Mouse (Mus musculus) embryonic facial prominence, embryonic 13.5 days (tissue): ENCODE measurements around the gene Unc5a. TPM values are rescaled to one million over a fixed set of nuclear protein-coding genes. Genes with fewer than 3 reads are reported as not detected.

Experiments
- ATAC-seq: fragments of 200-750 bp; cut with Nextera tagmentation; 2 replicates; pipeline ENCODE4 v1.8.0; 2017; ENCODE audit warnings: low read depth; ENCODE audit not compliant: insufficient number of reproducible peaks, insufficient read depth, low FRiP score, low TSS enrichment
- H3K27ac ChIP-seq: fragments of 300-500 bp; sonication (generic); 2 replicates; pipeline ENCODE4 v1.5.1; 2015; ENCODE audit warnings: moderate library complexity, mild to moderate bottlenecking, inconsistent platforms
- H3K27me3 ChIP-seq: fragments of 300-500 bp; sonication (generic); 2 replicates; pipeline ENCODE4 v1.6.1; 2015; ENCODE audit warnings: mild to moderate bottlenecking, inconsistent platforms
- H3K36me3 ChIP-seq: fragments of 300-500 bp; sonication (generic); 2 replicates; pipeline ENCODE4 v1.6.1; 2015; ENCODE audit warnings: mild to moderate bottlenecking, inconsistent platforms
- H3K4me1 ChIP-seq: fragments of 300-500 bp; sonication (generic); 2 replicates; pipeline ENCODE4 v1.6.1; 2015; ENCODE audit warnings: inconsistent platforms
- H3K4me2 ChIP-seq: fragments of 300-500 bp; sonication (generic); 2 replicates; pipeline ENCODE4 v1.6.1; 2015; ENCODE audit warnings: moderate library complexity, mild to moderate bottlenecking, inconsistent platforms
- H3K4me3 ChIP-seq: fragments of 300-500 bp; sonication (generic); 2 replicates; pipeline ENCODE4 v1.5.1; 2015; ENCODE audit warnings: mild to moderate bottlenecking, inconsistent platforms
- H3K9ac ChIP-seq: fragments of 300-500 bp; sonication (generic); 2 replicates; pipeline ENCODE4 v1.6.1; 2015; ENCODE audit warnings: mild to moderate bottlenecking, inconsistent platforms
- H3K9me3 ChIP-seq: fragments of 300-500 bp; sonication (generic); 2 replicates; pipeline ENCODE4 v1.6.1; 2016; ENCODE audit warnings: inconsistent platforms
- WGBS: fragments of 180-500 bp; shearing (Covaris S2); methylation state at CpG from one replicate; pipeline ENCODE4 v1.1.7; 2015; ENCODE audit warnings: mixed read lengths; 5-methylcytosine and 5-hydroxymethylcytosine counted together
- polyA plus RNA-seq: library from polyadenylated mRNA; unstranded; fragments of >200 nt; fragmentation: Nextera tagmentation; extraction: Ambion mirVana; gene quantifications from 2 replicates; pipeline ENCODE4 v1.2.1, GENCODE M21; 2015

Gene Unc5a
- polyA plus RNA-seq, 1 experiment from 2014 or later: 0.60 TPM

- Histone ChIP-seq H3K27ac (no peak overlapping the region), H3K36me3 (no peaks in the 10 kb centered on the region), H3K4me1 (peaks cover 8% of the 10 kb centered on the region), H3K9ac (no peak overlapping the region), H3K9me3 (no peaks in the 10 kb centered on the region), H3K4me3 (no peak overlapping the region), H3K27me3 (peaks cover 60% of the 10 kb centered on the region), H3K4me2 (no peak overlapping the region)
- WGBS: 51% methylated on average over 15 of the region's 15 CpGs
- ATAC-seq: no peak
Measured at GRCm38 (mm10) chr13:54959059-54959701, 10.0 kb downstream of the Unc5a start.

GRCm38 (mm10) chr13:54959842-54960241, 10.6 kb downstream of the Unc5a start:
- no peaks in the 10 kb centered on the region for H3K36me3 ChIP-seq
- peaks cover 53% of the 10 kb centered on the region for H3K27me3 ChIP-seq
- H3K27ac ChIP-seq: no peak overlapping the region
- H3K9me3 ChIP-seq: no peaks in the 10 kb centered on the region
- WGBS: 53% methylated on average over 6 of the region's 6 CpGs
- ATAC-seq: no peak
- H3K9ac ChIP-seq: no peak overlapping the region
- H3K4me2 ChIP-seq: no peak overlapping the region
- no peak overlapping the region for H3K4me3 ChIP-seq
- H3K4me1 ChIP-seq: peaks cover 8% of the 10 kb centered on the region

GRCm38 (mm10) chr13:54960491-54960890, 11.3 kb downstream of the Unc5a start:
- Histone ChIP-seq H3K27me3 (peaks cover 46% of the 10 kb centered on the region), H3K9me3 (no peaks in the 10 kb centered on the region), H3K4me3 (no peak overlapping the region), H3K4me2 (no peak overlapping the region), H3K36me3 (no peaks in the 10 kb centered on the region), H3K27ac (no peak overlapping the region), H3K9ac (no peak overlapping the region), H3K4me1 (peaks cover 8% of the 10 kb centered on the region)
- no peak for ATAC-seq
- WGBS: 65% methylated on average over 3 of the region's 3 CpGs

GRCm38 (mm10) chr13:54965256-54965655, 16.0 kb downstream of the Unc5a start:
- no peaks in the 10 kb centered on the region for H3K4me1 ChIP-seq
- peaks cover 17% of the 10 kb centered on the region for H3K27me3 ChIP-seq
- no peaks in the 10 kb centered on the region for H3K36me3 ChIP-seq
- no peak overlapping the region for H3K4me3 ChIP-seq
- no peak overlapping the region for H3K4me2 ChIP-seq
- H3K9me3 ChIP-seq: no peaks in the 10 kb centered on the region
- no peak for ATAC-seq
- no peak overlapping the region for H3K27ac ChIP-seq
- WGBS: 89% methylated on average over 6 of the region's 6 CpGs
- H3K9ac ChIP-seq: no peak overlapping the region

- Histone ChIP-seq H3K4me2 (no peak overlapping the region), H3K4me3 (no peak overlapping the region), H3K9ac (no peak overlapping the region), H3K27ac (no peak overlapping the region), H3K36me3 (no peaks in the 10 kb centered on the region), H3K4me1 (no peaks in the 10 kb centered on the region), H3K9me3 (no peaks in the 10 kb centered on the region), H3K27me3 (peaks cover 12% of the 10 kb centered on the region; the same call in 1 of the 2 replicates)
- no peak for ATAC-seq
- 66% methylated on average over 11 of the region's 11 CpGs for WGBS
Measured at GRCm38 (mm10) chr13:54967501-54967900, 18.3 kb downstream of the Unc5a start.

- H3K4me1 ChIP-seq: no peaks in the 10 kb centered on the region
- no peak for ATAC-seq
Measured at GRCm38 (mm10) chr13:54968636-54969035, 19.4 kb downstream of the Unc5a start.

GRCm38 (mm10) chr13:54969513-54969912, 20.3 kb downstream of the Unc5a start:
- Histone ChIP-seq H3K9ac (no peak overlapping the region), H3K27me3 (peaks cover 12% of the 10 kb centered on the region; the same call in 1 of the 2 replicates), H3K36me3 (no peaks in the 10 kb centered on the region), H3K27ac (no peak overlapping the region), H3K9me3 (no peaks in the 10 kb centered on the region), H3K4me2 (no peak overlapping the region), H3K4me1 (no peaks in the 10 kb centered on the region), H3K4me3 (no peak overlapping the region)
- ATAC-seq: no peak
- 44% methylated on average over 9 of the region's 9 CpGs for WGBS

More at GRCm38 (mm10) chr13:54968636-54969035, 19.4 kb downstream of the Unc5a start:
- no peak overlapping the region for H3K4me3 ChIP-seq
- H3K9me3 ChIP-seq: no peaks in the 10 kb centered on the region
- no peaks in the 10 kb centered on the region for H3K36me3 ChIP-seq
- peaks cover 12% of the 10 kb centered on the region; the same call in 1 of the 2 replicates for H3K27me3 ChIP-seq
- no peak overlapping the region for H3K9ac ChIP-seq
- H3K27ac ChIP-seq: no peak overlapping the region
- 50% methylated on average over 5 of the region's 5 CpGs for WGBS
- H3K4me2 ChIP-seq: no peak overlapping the region

- Histone ChIP-seq H3K27me3 (peaks cover 12% of the 10 kb centered on the region; the same call in 1 of the 2 replicates), H3K36me3 (no peaks in the 10 kb centered on the region), H3K4me1 (no peaks in the 10 kb centered on the region), H3K4me3 (no peak overlapping the region), H3K27ac (no peak overlapping the region), H3K9ac (no peak overlapping the region), H3K9me3 (no peaks in the 10 kb centered on the region), H3K4me2 (no peak overlapping the region)
- WGBS: 33% methylated on average over 14 of the region's 14 CpGs
- ATAC-seq: no peak
Measured at GRCm38 (mm10) chr13:54970521-54971247, 21.5 kb downstream of the Unc5a start.

- Histone ChIP-seq H3K4me2 (no peak overlapping the region), H3K9me3 (no peaks in the 10 kb centered on the region), H3K4me1 (no peaks in the 10 kb centered on the region), H3K9ac (no peak overlapping the region), H3K4me3 (no peak overlapping the region), H3K36me3 (no peaks in the 10 kb centered on the region), H3K27ac (no peak overlapping the region), H3K27me3 (peaks cover 32% of the 10 kb centered on the region)
- no peak for ATAC-seq
- 67% methylated on average over 3 of the region's 3 CpGs for WGBS
Measured at GRCm38 (mm10) chr13:54975546-54975945, 26.3 kb downstream of the Unc5a start.

GRCm38 (mm10) chr13:54978804-54979203, 29.6 kb downstream of the Unc5a start:
- H3K4me3 ChIP-seq: no peak overlapping the region
- H3K9ac ChIP-seq: no peak overlapping the region
- H3K4me1 ChIP-seq: 0 out of 2 replicates have a peak, but pooled peaks cover 3% of the 10 kb centered on the region
- H3K36me3 ChIP-seq: no peaks in the 10 kb centered on the region
- no peaks in the 10 kb centered on the region for H3K9me3 ChIP-seq
- H3K27ac ChIP-seq: no peak overlapping the region
- no peak overlapping the region for H3K4me2 ChIP-seq
- ATAC-seq: no peak
- peaks cover 32% of the 10 kb centered on the region for H3K27me3 ChIP-seq
- WGBS: 21% methylated on average over 8 of the region's 8 CpGs

- Histone ChIP-seq H3K4me2 (no peak overlapping the region), H3K9me3 (no peaks in the 10 kb centered on the region), H3K27me3 (peaks cover 32% of the 10 kb centered on the region), H3K4me3 (no peak overlapping the region), H3K27ac (no peak overlapping the region), H3K36me3 (no peaks in the 10 kb centered on the region), H3K9ac (no peak overlapping the region), H3K4me1 (0 out of 2 replicates have a peak, but pooled peaks cover 3% of the 10 kb centered on the region)
- 61% methylated on average over 12 of the region's 12 CpGs for WGBS
- ATAC-seq: no peak
Measured at GRCm38 (mm10) chr13:54980957-54981356, 31.7 kb downstream of the Unc5a start.

GRCm38 (mm10) chr13:54983001-54983400, 33.8 kb downstream of the Unc5a start:
- Histone ChIP-seq H3K4me3 (no peak overlapping the region), H3K9ac (no peak overlapping the region), H3K27ac (no peak overlapping the region), H3K9me3 (no peaks in the 10 kb centered on the region), H3K4me1 (0 out of 2 replicates have a peak, but pooled peaks cover 3% of the 10 kb centered on the region), H3K4me2 (no peak overlapping the region), H3K36me3 (no peaks in the 10 kb centered on the region), H3K27me3 (peaks cover 21% of the 10 kb centered on the region)
- 85% methylated on average over 8 of the region's 8 CpGs for WGBS
- ATAC-seq: no peak
